ENCODE assay signal across 10 mouse cellular contexts in genomic region chr3:88030608-88031395, GRCm38 (mm10). TPM values are rescaled to one million over a fixed set of nuclear protein-coding genes. Genes with fewer than 3 reads are reported as not detected.
DNase-seq lines count a peak whose midpoint lies in the region; ATAC-seq and TF ChIP-seq lines count a peak whose summit lies in the region.
"Had no signal": no experiment of that assay in that cellular context is flagged by ENCODE, and none has a peak within 500 bp of the region (broad histone marks: within the 10 kb centered on the region; RNA-seq: fewer than 3 reads in every experiment).

No protein-coding gene starts in this region.

- no peak overlapping the region for H3K9ac ChIP-seq in liver, postnatal 0 days (replicated peaks)
- no peak overlapping the region for H3K9ac ChIP-seq in intestine, embryonic 16.5 days (ENCODE audit: low read depth, low read length)

- no peak for TF ChIP-seq CTCF in thymus, adult 2 months (IDR thresholded peaks at IDR 0.05; ENCODE audit: borderline replicate concordance, control insufficient read depth, extremely low read depth, insufficient read depth, low read length, poor library complexity)
- TF ChIP-seq CTCF in liver, postnatal 0 days (IDR thresholded peaks at IDR 0.05; ENCODE audit: low read depth): no peak

- DNase-seq in embryo, embryonic 11 days: peak; percentile 23
- DNase-seq in embryo, embryonic 10 days (ENCODE audit: low spot score): no peak
- DNase-seq in thymus, postnatal 0 days (ENCODE audit: low spot score): peak; percentile 26
- no peak for DNase-seq in thymus, adult 2 months
- DNase-seq in kidney, adult 11 months: peak; percentile 43
- DNase-seq in liver, postnatal 0 days: peak; percentile 70
- DNase-seq in hindbrain, embryonic 10.5 days (ENCODE audit: low spot score): no peak

- WGBS in thymus, adult 2 months: 20% methylated on average over 19 of the region's 19 CpGs
- WGBS in liver, postnatal 0 days (ENCODE audit: insufficient replicate concordance): 15% methylated on average over 19 of the region's 19 CpGs
- 14% methylated on average over 19 of the region's 19 CpGs for WGBS in intestine, embryonic 16.5 days
- 18% methylated on average over 19 of the region's 19 CpGs for WGBS in hindbrain, embryonic 10.5 days

- peak overlapping the region; percentile 54 for H3K4me2 ChIP-seq in liver, postnatal 0 days (ENCODE audit: low read depth, low read length)
- H3K4me2 ChIP-seq in intestine, embryonic 16.5 days (ENCODE audit: low read depth, low read length): no peak overlapping the region

- H3K27me3 ChIP-seq in thymus, adult 2 months (ENCODE audit: control insufficient read depth, insufficient read depth, low read length): no peaks in the 10 kb centered on the region; the same call in 1 of the 2 replicates
- H3K27me3 ChIP-seq in liver, postnatal 0 days (ENCODE audit: insufficient read depth, low read length): peaks cover 9% of the 10 kb centered on the region; the same call in 1 of the 2 replicates
- H3K27me3 ChIP-seq in intestine, embryonic 16.5 days (replicated peaks; ENCODE audit: control insufficient read depth, insufficient read depth, low read length): peaks cover 38% of the 10 kb centered on the region
- peaks cover 52% of the 10 kb centered on the region for H3K27me3 ChIP-seq in hindbrain, embryonic 10.5 days (ENCODE audit: insufficient read depth, poor library complexity, severe bottlenecking)

- no peak overlapping the region for H3K27ac ChIP-seq in thymus, adult 2 months (ENCODE audit: control insufficient read depth, insufficient read depth, low read length)
- no peak overlapping the region for H3K27ac ChIP-seq in liver, postnatal 0 days (ENCODE audit: low read depth)
- H3K27ac ChIP-seq in intestine, embryonic 16.5 days (ENCODE audit: low read length): no peak overlapping the region
- H3K27ac ChIP-seq in hindbrain, embryonic 10.5 days: no peak overlapping the region

- H3K4me1 ChIP-seq in thymus, adult 2 months (replicated peaks; ENCODE audit: control insufficient read depth, insufficient read depth, low read length): no peaks in the 10 kb centered on the region
- H3K4me1 ChIP-seq in liver, postnatal 0 days (ENCODE audit: insufficient read depth): peaks cover 8% of the 10 kb centered on the region
- no peaks in the 10 kb centered on the region for H3K4me1 ChIP-seq in intestine, embryonic 16.5 days (ENCODE audit: control insufficient read depth, insufficient read depth, low read length)
- H3K4me1 ChIP-seq in hindbrain, embryonic 10.5 days (replicated peaks): peaks cover 13% of the 10 kb centered on the region; the same call in 1 of the 2 replicates

- H3K36me3 ChIP-seq in thymus, adult 2 months (ENCODE audit: control insufficient read depth, insufficient read depth, low read length): no peaks in the 10 kb centered on the region
- H3K36me3 ChIP-seq in liver, postnatal 0 days (replicated peaks; ENCODE audit: insufficient read depth, low read length): no peaks in the 10 kb centered on the region
- H3K36me3 ChIP-seq in intestine, embryonic 16.5 days (ENCODE audit: control insufficient read depth, insufficient read depth, low read length): no peaks in the 10 kb centered on the region
- no peaks in the 10 kb centered on the region for H3K36me3 ChIP-seq in hindbrain, embryonic 10.5 days

- no peak overlapping the region for H3K4me3 ChIP-seq in thymus, adult 2 months (ENCODE audit: control insufficient read depth, insufficient read depth, low read length)
- no peak overlapping the region for H3K4me3 ChIP-seq in liver, postnatal 0 days (ENCODE audit: low read depth, low read length)
- H3K4me3 ChIP-seq in intestine, embryonic 16.5 days (ENCODE audit: low read length): no peak overlapping the region
- H3K4me3 ChIP-seq in hindbrain, embryonic 10.5 days: no peak overlapping the region

- ATAC-seq in liver, postnatal 0 days: peak; percentile 89
- no peak for ATAC-seq in intestine, embryonic 16.5 days

- no peak for TF ChIP-seq POLR2A in thymus, adult 2 months (IDR thresholded peaks at IDR 0.05; ENCODE audit: control insufficient read depth, extremely low read depth, insufficient read depth, low read length, poor library complexity)

- peak; percentile 40; the same call in 1 of the 2 replicates for TF ChIP-seq EP300 in liver, postnatal 0 days (IDR thresholded peaks at IDR 0.05; ENCODE audit: low read depth)

- no peaks in the 10 kb centered on the region for H3K9me3 ChIP-seq in liver, postnatal 0 days (ENCODE audit: low read length)
- peaks cover 8% of the 10 kb centered on the region; the same call in 1 of the 2 replicates for H3K9me3 ChIP-seq in intestine, embryonic 16.5 days (ENCODE audit: control insufficient read depth, low read length)
- H3K9me3 ChIP-seq in hindbrain, embryonic 10.5 days: peaks cover 4% of the 10 kb centered on the region; the same call in 1 of the 2 replicates

RNA-seq across cellular contexts. Expression of gene Hapln2, which starts 3.4 kb away (rescaled TPM):
- polyA plus RNA-seq in thymus, postnatal 0 days (2015; fragmentation: Nextera tagmentation; extraction: Ambion mirVana): 0.16 TPM in 1 of 2 replicates, not detected in the other
- 0.23 and 0.26 TPM in 2 replicates for polyA plus RNA-seq in thymus, adult 2 months (2012; rRNA removed)
- not detected in 2 replicates for polyA plus RNA-seq in liver, postnatal 0 days (2015; fragmentation: Nextera tagmentation; extraction: Ambion mirVana)
- not detected in 2 replicates for polyA plus RNA-seq in intestine, embryonic 16.5 days (2015; fragmentation: Nextera tagmentation; extraction: Ambion mirVana)
- 0.11 and 0.14 TPM in 2 replicates for polyA plus RNA-seq in hindbrain, embryonic 10.5 days (2016; fragmentation: Nextera tagmentation; extraction: Ambion mirVana)
- polyA plus RNA-seq: spleen, adult 2 months had no signal

RNA-seq across cellular contexts. Expression of gene Gpatch4, which starts 12.1 kb away (rescaled TPM):
- polyA plus RNA-seq in thymus, postnatal 0 days (2015; fragmentation: Nextera tagmentation; extraction: Ambion mirVana): 34.6 and 37.4 TPM in 2 replicates
- 11.3 and 14.7 TPM in 2 replicates for polyA plus RNA-seq in thymus, adult 2 months (2012; rRNA removed)
- polyA plus RNA-seq in liver, postnatal 0 days (2015; fragmentation: Nextera tagmentation; extraction: Ambion mirVana): 13.1 and 14.3 TPM in 2 replicates
- polyA plus RNA-seq in intestine, embryonic 16.5 days (2015; fragmentation: Nextera tagmentation; extraction: Ambion mirVana): 30.4 and 38.3 TPM in 2 replicates
- polyA plus RNA-seq in hindbrain, embryonic 10.5 days (2016; fragmentation: Nextera tagmentation; extraction: Ambion mirVana): 34.2 and 49.2 TPM in 2 replicates

RNA-seq across cellular contexts. Expression of gene Naxe, which starts 27.5 kb away (rescaled TPM):
- polyA plus RNA-seq in thymus, postnatal 0 days (2015; fragmentation: Nextera tagmentation; extraction: Ambion mirVana): 145 and 155 TPM in 2 replicates
- polyA plus RNA-seq in thymus, adult 2 months (2012; rRNA removed): 63.0 and 69.0 TPM in 2 replicates
- 78.0 and 80.1 TPM in 2 replicates for polyA plus RNA-seq in liver, postnatal 0 days (2015; fragmentation: Nextera tagmentation; extraction: Ambion mirVana)
- polyA plus RNA-seq in intestine, embryonic 16.5 days (2015; fragmentation: Nextera tagmentation; extraction: Ambion mirVana): 170 and 178 TPM in 2 replicates
- 125 and 142 TPM in 2 replicates for polyA plus RNA-seq in hindbrain, embryonic 10.5 days (2016; fragmentation: Nextera tagmentation; extraction: Ambion mirVana)

RNA-seq across cellular contexts. Expression of gene Bcan, which starts 30.8 kb away (rescaled TPM):
- polyA plus RNA-seq in thymus, postnatal 0 days (2015; fragmentation: Nextera tagmentation; extraction: Ambion mirVana): 0.23 and 0.27 TPM in 2 replicates
- 0.23 and 0.54 TPM in 2 replicates for polyA plus RNA-seq in thymus, adult 2 months (2012; rRNA removed)
- 0.05 TPM in 1 of 2 replicates, not detected in the other for polyA plus RNA-seq in liver, postnatal 0 days (2015; fragmentation: Nextera tagmentation; extraction: Ambion mirVana)
- 0.18 and 0.67 TPM in 2 replicates for polyA plus RNA-seq in intestine, embryonic 16.5 days (2015; fragmentation: Nextera tagmentation; extraction: Ambion mirVana)
- 0.91 and 0.95 TPM in 2 replicates for polyA plus RNA-seq in hindbrain, embryonic 10.5 days (2016; fragmentation: Nextera tagmentation; extraction: Ambion mirVana)
- polyA plus RNA-seq: limb, embryonic 11.5 days; spleen, adult 2 months had no signal

RNA-seq across cellular contexts. Expression of gene Ttc24, which starts 47.3 kb away (rescaled TPM):
- polyA plus RNA-seq in thymus, postnatal 0 days (2015; fragmentation: Nextera tagmentation; extraction: Ambion mirVana): 0.69 and 0.76 TPM in 2 replicates
- 0.47 and 0.55 TPM in 2 replicates for polyA plus RNA-seq in thymus, adult 2 months (2012; rRNA removed)
- not detected in 2 replicates for polyA plus RNA-seq in liver, postnatal 0 days (2015; fragmentation: Nextera tagmentation; extraction: Ambion mirVana)
- polyA plus RNA-seq in intestine, embryonic 16.5 days (2015; fragmentation: Nextera tagmentation; extraction: Ambion mirVana): not detected in 2 replicates
- 0.09 TPM in 1 of 2 replicates, not detected in the other for polyA plus RNA-seq in hindbrain, embryonic 10.5 days (2016; fragmentation: Nextera tagmentation; extraction: Ambion mirVana)
- polyA plus RNA-seq: limb, embryonic 11.5 days; spleen, adult 2 months had no signal

Comparison
In these comparisons a context has a peak if more than half of its experiments do, and no peak if none do; other contexts are left out.
1. DNase-seq: peak in embryo, embryonic 11 days (single experiment), thymus, postnatal 0 days (single experiment), kidney, adult 11 months (single experiment) and liver, postnatal 0 days (single experiment); none in embryo, embryonic 10 days (single experiment), thymus, adult 2 months (single experiment) and hindbrain, embryonic 10.5 days (single experiment).